Mouse (Mus musculus) cerebellum, postnatal 25 days (tissue): Measurements from ENCODE around the gene 1110051M20Rik.

ENCODE experiments used
- DNase-seq, 2 experiments: peaks; one replicate each; pipeline ENCODE4 v3.0.0; 2021; ENCODE audit warnings: mixed read lengths in 2 of 2

Gene 1110051M20Rik

DNA sequence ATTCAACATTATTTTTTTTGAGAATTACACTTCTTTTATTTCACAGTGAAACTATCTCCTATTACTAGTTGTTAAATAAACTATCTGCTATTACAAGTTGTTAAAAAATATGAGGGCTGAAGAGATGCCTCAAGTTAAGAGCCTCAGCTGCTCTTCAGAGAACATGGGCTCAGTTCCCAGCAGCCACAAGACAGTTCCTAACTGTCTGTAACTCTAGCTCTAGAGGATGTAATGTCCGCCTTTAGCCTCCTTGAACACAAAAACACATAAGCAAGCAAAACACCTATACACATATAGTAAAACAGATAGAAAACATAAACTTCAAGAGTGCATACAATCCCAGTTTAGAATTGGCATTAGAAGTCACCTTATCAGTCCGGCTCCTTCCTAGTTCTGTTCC is 104.9 kb downstream of the 1110051M20Rik start:
- DNase-seq: no peak

DNA sequence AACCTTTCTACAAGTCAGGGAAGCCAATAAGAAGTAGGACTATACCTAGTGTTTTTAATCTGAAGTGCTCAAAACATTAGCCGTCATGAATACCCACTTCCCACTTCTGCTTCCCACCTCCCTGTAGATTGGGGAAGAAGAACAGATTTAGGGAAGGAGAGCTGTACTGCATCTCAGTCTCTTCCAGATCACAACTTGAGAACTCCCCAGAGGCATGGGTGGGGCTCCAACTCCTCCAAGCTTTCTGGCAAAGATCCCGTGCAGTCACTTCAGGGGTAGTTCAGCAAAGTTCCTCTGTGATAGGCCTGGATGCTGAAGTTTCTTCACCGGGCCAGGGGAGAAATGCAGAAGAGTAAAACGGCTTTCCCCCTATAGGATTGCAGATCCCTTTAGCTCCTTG is 109.4 kb downstream of the 1110051M20Rik start:
- DNase-seq: no peak

GRCm38 (mm10) chr2:91331051-91331843 is 113.3 kb downstream of the 1110051M20Rik start:
- no peak for DNase-seq

- no peak for DNase-seq
Measured at GRCm38 (mm10) chr2:91329996-91330738, 114.3 kb downstream of the 1110051M20Rik start.

- no peak for DNase-seq
Measured at GRCm38 (mm10) chr2:91328729-91329125, 115.8 kb downstream of the 1110051M20Rik start.

DNA sequence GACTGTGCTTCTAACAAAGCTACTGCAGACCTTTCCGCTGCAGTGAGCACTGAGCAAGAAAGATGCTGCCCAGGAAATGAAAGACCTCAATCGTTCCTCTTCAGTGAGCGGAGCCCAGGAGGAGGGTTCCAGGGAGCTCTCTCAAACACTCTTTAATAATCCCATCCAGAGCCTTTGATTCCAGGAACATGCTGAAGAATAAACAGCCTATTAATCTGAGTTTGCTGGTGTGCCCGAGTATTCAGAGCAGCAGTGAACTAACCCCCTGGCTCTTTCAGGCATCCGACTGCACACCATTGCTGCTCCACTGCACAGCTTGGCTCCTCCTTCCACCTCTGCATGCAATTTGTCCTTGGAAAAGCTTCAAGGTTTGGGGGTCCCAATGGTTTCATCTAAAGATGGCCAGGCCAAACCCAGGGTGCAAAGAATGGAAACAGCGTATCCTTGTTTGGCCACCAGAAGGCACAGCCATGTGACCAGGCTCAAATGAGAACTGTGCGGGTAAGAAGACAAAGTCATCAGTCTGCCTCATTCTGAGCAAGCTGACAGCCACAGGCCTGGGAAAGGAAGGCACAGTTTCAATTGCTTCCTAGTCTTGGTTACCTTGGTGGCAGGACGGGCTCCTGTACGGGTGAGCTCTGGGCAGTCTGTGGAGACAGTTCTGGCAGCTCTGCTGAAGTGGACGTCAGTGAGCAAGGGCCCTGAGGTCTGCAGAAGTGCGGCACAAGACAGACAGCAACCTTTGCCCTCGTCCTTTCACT is 116.4 kb downstream of the 1110051M20Rik start:
- DNase-seq: peak; percentile 34 to 40

DNA sequence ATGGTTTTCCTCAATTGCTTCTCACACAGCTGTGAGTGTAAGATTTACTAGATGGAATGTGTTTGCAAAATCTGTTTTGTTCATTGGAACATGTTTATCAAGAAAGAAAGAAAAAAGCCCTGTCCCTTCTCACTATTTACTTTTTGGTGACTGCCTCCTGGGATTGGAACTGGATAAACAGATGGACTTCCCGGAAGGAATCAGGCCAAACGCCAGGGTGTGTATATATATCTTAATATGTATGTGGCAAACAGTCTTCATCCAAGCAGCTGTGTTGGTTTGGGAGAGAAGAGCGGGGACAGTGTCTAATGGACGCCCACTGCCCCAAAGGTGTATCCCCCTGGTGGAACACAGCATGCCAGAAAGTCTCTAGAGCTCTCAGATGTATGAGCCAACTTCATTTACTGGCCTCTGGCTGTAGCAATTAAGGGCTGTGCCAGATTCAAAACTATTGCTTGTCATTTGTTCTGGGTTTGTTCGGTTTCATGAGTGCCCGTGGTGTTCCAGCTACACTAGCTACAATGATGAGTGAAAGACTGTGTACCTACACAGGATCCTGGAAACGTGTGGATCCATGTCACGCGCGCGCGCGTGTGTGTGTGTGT is 117.7 kb downstream of the 1110051M20Rik start:
- DNase-seq: peak; percentile 38 to 49

DNA sequence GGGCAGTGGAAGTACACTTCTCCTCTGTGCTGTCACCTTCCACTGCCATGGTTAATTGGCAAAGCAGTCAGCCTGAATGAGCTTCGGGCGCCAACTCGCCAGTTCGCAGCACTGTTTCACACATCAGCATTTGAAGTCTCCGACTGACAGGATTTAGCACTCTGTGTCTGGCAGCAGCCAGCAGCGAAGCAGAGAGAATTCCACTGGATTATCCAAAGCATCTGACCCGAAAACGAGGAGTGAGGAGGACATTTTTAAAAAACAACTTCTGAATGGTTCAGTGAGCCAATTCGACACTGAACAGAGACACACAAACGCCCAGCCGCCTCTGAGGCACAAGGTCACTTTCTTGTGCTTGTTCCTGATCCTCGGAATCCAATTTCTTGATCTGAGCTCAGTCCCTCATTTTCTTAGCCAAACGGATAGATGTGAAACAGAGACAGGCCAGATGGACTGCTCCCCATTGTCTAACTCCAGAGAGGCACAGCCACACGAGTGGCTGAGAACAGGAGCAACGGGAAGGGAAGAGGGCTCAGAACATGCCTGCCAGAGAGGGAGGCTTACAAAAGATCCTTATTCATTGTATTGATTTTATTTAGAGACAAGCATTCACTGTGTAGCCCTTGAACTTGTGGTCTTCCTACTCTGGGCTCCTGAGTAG is 119.6 kb downstream of the 1110051M20Rik start:
- DNase-seq: peak; percentile 22 to 29

GRCm38 (mm10) chr2:91324346-91324745 is 120.2 kb downstream of the 1110051M20Rik start:
- DNase-seq: no peak

GRCm38 (mm10) chr2:91322490-91322889 is 122.0 kb downstream of the 1110051M20Rik start:
- DNase-seq: no peak

DNA sequence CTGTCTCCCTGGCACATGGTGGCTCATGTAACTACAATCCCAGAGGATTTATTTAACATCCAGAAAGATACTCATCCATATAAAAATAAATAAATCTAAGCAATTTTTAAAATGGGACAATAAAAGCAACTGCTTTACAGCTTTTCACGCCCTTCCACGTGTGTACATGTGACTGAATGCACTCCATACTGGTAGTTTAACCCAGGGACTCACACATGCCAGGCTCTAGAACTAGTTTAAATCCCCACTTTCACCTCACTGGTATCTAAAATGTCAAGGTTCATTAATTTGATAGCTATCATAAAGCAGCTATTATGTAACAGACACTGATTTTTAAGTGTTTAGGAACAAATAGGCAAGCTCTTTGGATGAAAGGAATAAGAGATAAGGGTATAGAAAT is 122.6 kb downstream of the 1110051M20Rik start:
- no peak for DNase-seq

DNA sequence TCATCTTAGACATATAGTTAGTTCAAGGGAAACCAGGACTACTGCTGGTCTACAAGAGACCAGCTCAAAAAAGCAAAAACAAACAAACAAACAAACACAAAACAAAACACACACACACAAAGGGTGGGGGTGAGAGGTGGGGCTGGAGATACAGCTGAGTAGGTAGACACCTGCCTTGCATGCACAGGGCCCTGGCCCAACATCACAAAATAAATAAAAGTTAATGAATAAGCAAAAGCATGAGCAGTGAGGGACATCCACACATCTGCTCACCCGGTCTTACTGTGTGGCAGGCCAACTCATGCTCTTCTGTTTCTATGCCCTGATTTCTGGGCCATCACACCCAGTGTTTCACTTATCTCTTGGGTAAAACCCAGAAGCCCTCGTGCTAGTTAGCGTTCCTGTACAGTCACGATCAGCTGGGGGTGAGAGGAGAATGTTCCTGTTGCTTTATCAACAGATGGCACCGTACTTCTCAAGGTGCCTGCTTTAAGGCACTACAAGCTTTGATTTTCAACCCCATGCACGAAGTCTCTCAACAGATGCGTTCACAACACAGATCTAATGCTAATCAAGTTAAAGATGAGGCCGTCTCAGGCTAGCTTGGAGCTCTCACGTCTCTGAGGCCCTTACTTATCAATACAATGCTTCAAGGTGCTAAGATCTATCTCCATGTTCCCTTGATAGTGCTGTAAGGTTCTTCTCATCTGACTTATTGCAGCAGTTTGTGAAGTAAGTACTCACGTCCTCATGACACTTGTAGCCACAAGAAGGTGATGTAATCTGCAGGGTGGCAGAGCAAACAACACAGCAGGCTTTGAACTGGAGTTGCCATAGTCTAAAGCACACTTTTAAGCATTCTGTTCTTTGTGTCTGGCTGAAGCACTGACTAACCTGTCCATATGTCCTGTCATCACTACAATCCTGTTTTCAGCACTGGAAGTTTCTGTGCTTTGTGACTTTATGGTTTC is 123.7 kb downstream of the 1110051M20Rik start:
- DNase-seq: no peak

- DNase-seq: no peak
Measured at GRCm38 (mm10) chr2:91314184-91314583, 130.3 kb downstream of the 1110051M20Rik start.

DNA sequence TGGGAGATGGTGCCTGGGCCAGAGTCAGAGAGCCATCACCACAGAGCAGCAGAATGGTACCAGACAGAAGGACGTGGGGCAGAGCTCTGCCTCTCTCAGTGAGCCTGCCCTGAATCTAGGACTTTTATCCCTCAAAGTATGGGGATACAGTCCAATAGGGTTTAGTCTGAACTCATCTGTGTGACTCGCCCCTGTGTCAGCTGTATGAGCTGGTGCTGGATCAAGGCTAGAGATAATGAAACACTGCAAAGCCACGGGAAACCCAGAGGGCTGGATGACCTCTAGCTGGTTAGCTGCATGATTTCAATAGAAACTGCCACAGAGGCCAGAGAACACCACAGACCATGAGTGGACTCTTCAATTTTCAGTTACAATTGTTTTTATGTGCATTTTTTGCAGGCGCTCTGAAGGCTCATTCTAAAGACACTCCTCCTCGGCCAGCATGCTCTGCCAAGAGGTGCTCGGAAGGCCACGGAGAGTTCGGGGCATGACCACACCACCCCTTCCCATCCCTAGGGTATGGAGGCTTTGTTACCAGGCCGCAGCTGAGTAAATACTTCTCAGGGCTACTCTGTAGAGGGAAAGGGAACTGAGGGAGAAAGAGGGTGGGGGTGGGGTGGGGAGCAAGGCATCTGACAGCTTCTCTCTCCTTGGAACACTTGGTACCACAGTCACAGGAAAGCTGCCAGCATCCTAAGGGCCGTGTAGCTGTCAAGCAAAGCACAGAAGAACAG is 131.8 kb downstream of the 1110051M20Rik start:
- no peak for DNase-seq

- no peak for DNase-seq
Measured at GRCm38 (mm10) chr2:91309546-91309945, 135.0 kb downstream of the 1110051M20Rik start.

- DNase-seq: no peak
Measured at GRCm38 (mm10) chr2:91308680-91309079, 135.8 kb downstream of the 1110051M20Rik start.

GRCm38 (mm10) chr2:91306589-91306988 is 137.9 kb downstream of the 1110051M20Rik start:
- no peak for DNase-seq

DNA sequence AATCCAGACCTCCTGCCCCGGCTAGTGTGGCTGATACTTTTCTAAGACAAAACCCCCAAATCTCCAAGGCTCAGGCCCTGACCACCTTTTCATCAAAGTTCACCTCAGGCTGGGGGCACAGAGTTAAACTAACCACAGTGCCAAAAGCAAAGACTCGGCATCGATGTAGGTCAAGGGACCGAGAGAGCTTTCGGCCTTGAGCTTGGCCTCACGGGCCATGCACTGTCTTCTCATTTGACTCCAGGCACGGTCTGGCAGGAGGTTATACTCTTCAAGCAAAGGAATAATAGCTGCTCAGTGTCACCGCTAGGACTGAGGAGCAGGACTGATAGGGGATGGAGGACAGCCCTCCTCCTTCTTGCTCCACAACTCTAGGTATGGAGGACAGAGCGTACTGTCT is 138.6 kb downstream of the 1110051M20Rik start:
- DNase-seq: no peak

- DNase-seq: no peak
Measured at GRCm38 (mm10) chr2:91302845-91303244, 141.7 kb downstream of the 1110051M20Rik start.

GRCm38 (mm10) chr2:91301836-91302235 is 142.7 kb downstream of the 1110051M20Rik start:
- DNase-seq: no peak
